Mouse (Mus musculus) heart, embryonic 10.5 days (tissue): ENCODE results near the gene Gphb5. TPM values are rescaled to one million over a fixed set of nuclear protein-coding genes. Genes with fewer than 3 reads are reported as not detected.

Experiments
- polyA plus RNA-seq: library from polyadenylated mRNA; unstranded; fragments of >200 nt; fragmentation: Nextera tagmentation; extraction: Ambion mirVana; gene quantifications from 2 replicates; pipeline ENCODE4 v1.2.1, GENCODE M21; 2016

Gene Gphb5
- polyA plus RNA-seq, 1 experiment from 2014 or later, result not detected

Other genes with a start within 250 kb of the Gphb5 start
- 0.11 TPM in 1 of 2 replicates, not detected in the other for gene Kcnh5, start 239.4 kb downstream of the Gphb5 start, polyA plus RNA-seq
- gene Rhoj, start 108.5 kb downstream of the Gphb5 start, polyA plus RNA-seq, result 26.0 and 29.0 TPM in 2 replicates
- 8.8 and 9.4 TPM in 2 replicates for gene Ppp2r5e, start 179.5 kb upstream of the Gphb5 start, polyA plus RNA-seq